Mouse (Mus musculus): ENCODE measurements at regions not wholly inside any gene's neighbourhood (a gene's known extent, or its start where the extent isn't known, plus 50 kb on each side); places are given as distances from the start of the nearest gene placed in this dataset.

DNA sequence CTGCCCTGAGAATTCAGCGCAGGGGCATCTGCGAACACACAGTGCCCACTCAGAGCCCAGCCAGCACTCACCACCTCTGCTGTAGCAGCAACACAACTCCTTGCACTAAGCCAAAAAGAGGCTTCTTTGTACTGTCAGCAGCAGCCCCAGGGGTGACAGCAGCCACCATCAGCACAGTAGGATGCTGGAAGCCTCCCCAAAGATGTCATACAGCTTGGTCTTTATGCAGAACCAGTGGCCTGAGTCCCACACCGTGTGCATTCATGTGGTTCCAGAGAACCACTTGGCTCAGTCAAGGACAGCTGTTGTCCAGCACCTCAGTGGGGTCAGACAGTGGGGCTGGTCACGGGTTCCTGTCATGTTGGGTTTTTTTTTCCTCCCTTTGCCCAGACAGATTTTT is 98.6 kb upstream of the Mc3r start:
- TF ChIP-seq CTCF (IDR thresholded peaks at IDR 0.05) (no peak), EP300 (IDR thresholded peaks at IDR 0.05; ENCODE audit: insufficient read depth, low read depth, low read length) (no peak), POLR2A (IDR thresholded peaks at IDR 0.05; ENCODE audit: insufficient read depth, low read depth, low read length) (no peak)

Measured in heart, adult 2 months (tissue).